Mouse (Mus musculus) kidney, adult 18-20 months (tissue): ENCODE data around the gene Jmjd7.

Experiments
- DNase-seq: peaks from one replicate; pipeline ENCODE4 v3.0.0; 2021

The Jmjd7 gene

DNA sequence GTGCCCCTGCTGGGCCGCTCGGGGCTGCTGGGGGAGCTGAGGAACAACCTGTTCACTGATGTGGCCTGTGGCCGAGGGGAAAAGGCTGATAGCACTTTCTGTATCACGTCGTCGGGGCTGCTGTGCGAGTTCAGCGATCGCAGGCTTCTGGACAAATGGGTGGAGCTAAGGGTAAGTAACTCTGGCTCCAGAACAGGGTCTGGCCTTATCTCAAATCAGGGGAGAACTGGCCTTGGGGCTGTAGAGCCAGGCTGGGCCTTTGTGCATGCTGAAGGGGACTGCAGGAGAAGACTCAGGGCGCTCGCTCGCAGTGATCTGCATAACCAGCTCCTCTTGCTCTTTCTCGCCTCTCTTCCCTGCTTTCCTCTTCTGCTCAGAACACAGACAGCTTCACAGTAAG is 14.4 kb upstream of the Jmjd7 start:
- no peak for DNase-seq

- no peak for DNase-seq
These were observed 13.3 kb upstream of the Jmjd7 start for GRCm38 (mm10) chr2:120013831-120014486.

- DNase-seq: no peak
These were observed 11.4 kb upstream of the Jmjd7 start for GRCm38 (mm10) chr2:120015882-120016281.

DNA sequence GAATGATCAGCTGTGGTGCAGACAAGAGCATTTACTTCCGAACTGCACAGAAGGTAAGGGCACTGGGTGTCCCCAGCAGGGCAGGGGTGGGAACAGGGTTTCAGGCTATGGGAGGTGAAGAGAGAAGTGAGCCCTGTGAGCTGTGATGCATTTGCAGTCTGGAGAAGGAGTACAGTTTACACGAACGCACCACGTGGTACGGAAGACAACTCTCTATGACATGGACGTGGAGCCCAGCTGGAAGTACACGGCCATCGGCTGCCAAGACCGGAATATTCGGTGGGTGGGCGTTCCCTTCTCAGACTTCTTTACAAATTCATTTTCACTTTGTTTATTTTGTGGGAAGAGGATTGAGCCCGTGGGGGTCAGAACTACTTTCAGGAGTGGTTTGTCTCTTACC is 9.7 kb upstream of the Jmjd7 start:
- no peak for DNase-seq

DNA sequence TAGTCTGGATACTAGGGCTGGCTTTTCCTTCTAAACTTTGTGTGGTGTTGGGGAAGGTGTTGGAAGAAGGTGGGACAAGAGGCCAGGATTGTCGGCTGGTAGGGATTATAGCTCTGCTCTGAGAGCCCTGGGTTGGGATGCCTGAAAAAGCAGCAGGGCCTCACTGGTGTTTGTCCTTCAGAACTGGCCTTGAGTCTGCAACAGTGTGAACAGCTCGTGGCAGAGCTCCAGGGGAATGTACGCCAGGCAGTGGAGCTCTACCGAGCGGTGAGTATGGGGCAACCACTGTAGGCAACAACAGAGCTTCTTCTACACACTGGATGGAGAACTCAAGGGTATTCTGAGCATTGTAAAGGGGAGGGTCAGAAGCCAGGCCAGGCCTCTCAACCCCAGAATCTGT is 2.9 kb upstream of the Jmjd7 start:
- DNase-seq: no peak

- no peak for DNase-seq
These were observed 658 bp downstream of the Jmjd7 start for GRCm38 (mm10) chr2:120027950-120028331.

DNA sequence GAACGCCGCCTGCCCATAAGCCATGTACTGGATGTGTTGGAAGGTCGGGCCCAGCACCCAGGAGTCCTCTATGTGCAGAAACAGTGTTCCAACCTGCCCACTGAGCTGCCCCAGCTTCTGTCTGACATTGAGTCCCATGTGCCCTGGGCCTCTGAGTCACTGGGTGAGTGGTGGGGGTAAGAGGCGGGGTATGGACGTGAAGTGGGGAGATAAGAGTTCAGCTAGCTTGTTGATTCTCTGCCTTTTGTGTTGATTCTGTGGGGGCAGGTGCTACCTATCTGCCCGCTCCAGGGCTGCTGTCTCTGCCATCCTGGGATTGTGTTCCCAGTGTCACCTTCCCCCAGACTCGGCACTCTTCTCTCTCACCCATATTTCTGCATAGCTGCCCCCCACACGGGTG is 3.1 kb downstream of the Jmjd7 start:
- DNase-seq: no peak

- DNase-seq: no peak
These were observed 5.6 kb downstream of the Jmjd7 start, which contains the start of gene Pla2g4b for GRCm38 (mm10) chr2:120032726-120033467. Pla2g4b (plus strand) TSS chr2:120033417.

- no peak for DNase-seq
These were observed 6.4 kb downstream of the Jmjd7 start for GRCm38 (mm10) chr2:120033726-120034125.

GRCm38 (mm10) chr2:120037744-120038143 is 10.5 kb downstream of the Jmjd7 start:
- DNase-seq: no peak

DNA sequence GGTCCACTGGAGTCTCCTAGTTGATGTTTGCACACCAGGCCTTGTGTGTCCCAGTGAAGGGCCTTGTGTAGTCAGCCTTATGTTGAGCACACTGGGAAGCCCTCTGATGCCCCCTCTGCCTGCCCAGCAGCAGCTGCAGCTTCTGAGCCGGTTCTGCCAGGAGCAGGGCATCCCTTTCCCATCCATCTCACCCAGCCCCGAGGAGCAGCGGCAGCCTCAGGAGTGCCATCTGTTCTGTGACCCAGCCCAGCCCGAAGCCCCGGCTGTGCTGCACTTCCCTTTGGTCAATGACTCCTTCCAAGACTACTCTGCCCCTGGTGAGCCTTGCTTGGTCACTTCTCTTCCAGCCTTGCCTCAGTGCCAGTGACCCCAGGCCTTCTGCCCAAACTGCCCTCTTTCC is 13.7 kb downstream of the Jmjd7 start:
- no peak for DNase-seq

GRCm38 (mm10) chr2:120044101-120044603 is 16.9 kb downstream of the Jmjd7 start:
- peak; percentile 12 for DNase-seq

DNA sequence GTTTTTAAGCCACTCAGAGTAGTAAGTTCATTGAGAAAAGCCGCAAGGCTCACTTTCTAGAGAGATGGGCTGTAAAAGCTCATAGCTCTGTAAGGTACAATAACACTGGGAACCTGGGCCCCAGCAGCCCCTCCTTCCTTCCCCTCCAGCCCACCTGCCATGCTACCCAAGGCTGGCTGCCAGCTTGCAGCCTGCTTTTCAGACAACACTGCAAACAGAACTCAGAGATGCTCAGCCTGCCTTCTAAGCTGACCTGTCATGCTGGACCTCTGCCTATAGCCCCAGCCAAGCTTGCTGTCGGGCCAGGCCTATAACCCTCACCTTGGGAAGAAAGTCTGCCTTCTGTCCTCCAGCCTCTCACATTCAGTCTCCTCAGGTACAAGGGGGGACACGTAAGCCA is 17.4 kb downstream of the Jmjd7 start:
- no peak for DNase-seq

DNA sequence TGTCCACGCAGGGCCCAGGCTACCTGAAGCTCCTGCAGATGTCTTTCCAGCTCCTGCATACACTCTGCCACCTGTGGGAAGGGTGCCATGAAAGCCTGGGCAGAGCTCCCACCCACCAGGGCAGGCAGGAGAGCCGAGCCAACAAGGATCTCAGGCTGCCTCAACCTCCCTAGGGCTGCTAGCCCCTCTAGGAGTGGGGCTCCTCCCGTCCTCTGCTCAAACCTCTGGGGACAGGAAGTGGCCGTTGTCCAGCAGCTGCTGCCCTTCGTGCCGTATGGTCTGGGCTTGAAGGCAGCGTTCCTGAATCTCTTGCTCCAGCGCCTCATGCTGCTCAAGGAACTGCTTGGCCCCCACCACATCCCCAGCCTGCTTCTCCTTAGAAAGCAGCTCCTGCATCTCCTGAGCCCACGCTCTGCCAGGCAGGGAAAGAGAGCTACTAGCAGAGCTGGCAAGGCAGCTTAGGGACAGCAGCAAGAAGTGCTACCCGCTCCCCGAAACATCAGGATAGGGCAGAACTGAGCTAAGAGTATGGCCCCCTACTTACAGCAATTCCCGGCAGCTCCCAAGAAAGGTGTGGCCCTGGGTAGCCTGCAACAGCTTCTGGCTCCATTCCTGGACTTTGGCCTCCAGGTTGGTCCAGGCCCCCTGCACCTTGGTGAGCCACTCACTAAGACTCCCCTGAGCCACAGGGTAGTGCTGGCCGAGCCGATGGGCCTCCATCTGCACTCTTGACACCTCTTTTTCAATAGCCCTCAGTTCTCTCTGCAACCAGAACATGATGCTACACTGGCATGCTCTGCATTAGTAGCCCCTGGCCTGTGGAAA is 19.4 kb downstream of the Jmjd7 start:
- DNase-seq: no peak

DNA sequence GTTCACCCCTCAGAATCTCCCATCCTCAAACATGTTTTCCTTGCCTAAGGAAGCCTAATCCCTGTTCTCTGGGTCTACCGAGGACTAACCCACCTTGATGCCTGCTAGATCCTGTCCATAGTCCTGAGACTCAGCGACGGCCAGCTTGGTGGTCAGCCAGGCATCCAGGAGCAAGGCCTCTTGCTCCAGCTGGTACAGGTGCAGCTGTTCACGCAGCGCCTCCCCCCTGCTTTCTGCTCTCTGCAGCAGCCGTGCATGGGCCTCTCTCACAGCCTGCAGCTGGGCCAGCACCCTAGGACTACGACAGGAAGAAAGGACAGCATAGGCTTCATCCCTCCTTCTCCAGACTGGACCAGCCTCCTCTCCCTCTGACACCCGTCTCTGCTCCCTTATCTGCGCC is 20.9 kb downstream of the Jmjd7 start:
- DNase-seq: no peak

DNA sequence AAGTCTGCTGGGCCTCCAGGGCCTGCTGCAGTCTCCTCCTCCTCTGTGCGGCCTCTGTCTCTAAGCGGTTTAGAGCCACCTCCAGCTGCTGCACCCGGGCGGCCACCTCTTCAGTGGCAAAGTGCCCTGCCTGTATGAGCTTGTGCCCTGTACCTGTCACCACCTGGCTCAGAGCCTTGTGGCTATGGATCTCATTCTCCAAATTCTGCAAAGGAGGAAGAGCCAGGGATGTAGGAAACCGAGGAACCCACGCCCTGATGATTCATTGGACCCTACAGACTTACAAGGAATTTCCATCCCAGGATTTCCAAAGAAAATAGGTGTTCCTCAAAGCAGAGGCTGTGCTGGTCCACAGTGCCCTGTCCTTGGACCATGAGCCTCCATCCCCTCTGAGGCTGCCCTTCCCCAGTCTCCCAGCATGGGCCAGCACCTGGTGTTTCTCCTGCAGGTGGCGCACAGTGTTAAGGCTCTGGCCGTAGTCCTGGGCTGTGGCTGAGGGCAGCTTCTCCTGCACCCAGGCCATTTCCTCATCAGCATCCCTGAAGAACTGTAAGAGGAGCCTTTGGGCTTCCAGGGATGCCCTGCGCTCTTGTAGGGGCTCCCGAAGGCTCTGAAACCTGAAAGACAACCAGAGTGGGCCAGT is 22.5 kb downstream of the Jmjd7 start:
- peak; percentile 59 for DNase-seq

- DNase-seq: no peak
These were observed 24.1 kb downstream of the Jmjd7 start for GRCm38 (mm10) chr2:120051405-120051804.

- no peak for DNase-seq
These were observed 27.7 kb downstream of the Jmjd7 start for GRCm38 (mm10) chr2:120054771-120055552.

GRCm38 (mm10) chr2:120055923-120056322 is 28.6 kb downstream of the Jmjd7 start:
- no peak for DNase-seq

DNA sequence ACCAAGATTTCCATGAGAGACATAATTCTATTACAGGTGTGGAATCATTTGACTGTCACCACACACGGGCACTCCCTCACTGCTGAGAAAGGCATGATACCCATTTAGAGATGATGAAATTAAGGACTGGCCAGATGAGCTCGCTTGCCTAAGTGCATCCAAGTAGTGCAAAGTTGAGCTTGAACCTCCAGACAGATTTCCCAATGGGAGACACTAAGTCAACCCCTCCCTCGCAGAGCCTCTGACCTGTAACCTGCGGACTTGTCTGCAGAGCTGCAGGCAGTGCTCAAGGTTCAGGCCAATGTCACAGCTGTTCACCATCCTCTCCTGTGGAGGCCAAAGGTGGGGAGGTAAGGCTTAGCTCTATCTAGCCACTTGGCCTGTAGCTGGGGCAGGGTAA is 31.5 kb downstream of the Jmjd7 start:
- DNase-seq: no peak

- DNase-seq: no peak
These were observed 32.2 kb downstream of the Jmjd7 start for GRCm38 (mm10) chr2:120059466-120059865.

DNA sequence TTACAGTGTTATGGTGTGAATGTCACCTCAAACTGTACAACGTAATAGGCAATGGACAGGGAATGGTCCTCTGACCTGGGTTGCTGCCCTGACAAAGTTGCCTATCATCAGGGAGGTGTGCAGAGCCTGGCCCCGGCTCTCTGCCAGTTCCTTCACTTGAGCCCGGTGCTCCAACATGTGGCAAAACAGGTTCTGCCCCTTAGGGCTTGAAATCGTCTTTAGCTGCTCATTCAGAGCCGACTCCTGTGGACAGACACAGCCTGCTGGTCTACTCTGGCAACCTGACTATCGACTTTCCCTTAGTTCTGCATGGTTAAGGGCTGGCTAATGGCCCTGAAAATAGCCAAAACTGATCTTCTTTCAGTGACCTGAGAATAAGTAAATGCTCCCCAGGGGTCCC is 32.9 kb downstream of the Jmjd7 start:
- DNase-seq: peak; percentile 39
